In genomic region chr11:71674319-71674718, GRCm38 (mm10) we compare ENCODE assay signal across 8 mouse cellular contexts.
DNase-seq lines count a peak whose midpoint lies in the region; ATAC-seq and TF ChIP-seq lines count a peak whose summit lies in the region.

No protein-coding gene starts in this region.

- no peak for TF ChIP-seq POLR2A in CH12.LX (IDR thresholded peaks at IDR 0.05; ENCODE audit: low read depth, low read length)

- in situ Hi-C loops in CH12.LX (cut with MboI; ENCODE audit: low pct_ligation_motif_present, low pct_unique_long_range_greater_than_20kb, low sequenced_read_pairs) = loop anchor here (10.0 kb wide), 1 partner anchor 350 kb away; no protein-coding TSS in a partner anchor

- no peaks in the 10 kb centered on the region; the same call in 1 of the 2 replicates for H3K4me1 ChIP-seq in forebrain, embryonic 12.5 days
- H3K4me1 ChIP-seq in forebrain, embryonic 13.5 days = peaks cover 5% of the 10 kb centered on the region; the same call in 1 of the 2 replicates
- no peaks in the 10 kb centered on the region for H3K4me1 ChIP-seq in CH12.LX (ENCODE audit: control insufficient read depth in 1 of 2, insufficient read depth in 2 of 2)
- peaks cover 3% of the 10 kb centered on the region; the same call in 1 of the 2 replicates for H3K4me1 ChIP-seq in midbrain, embryonic 12.5 days

- H3K9ac ChIP-seq in forebrain, embryonic 12.5 days = no peak overlapping the region
- no peak overlapping the region for H3K9ac ChIP-seq in forebrain, embryonic 13.5 days
- H3K9ac ChIP-seq in CH12.LX (ENCODE audit: insufficient read depth, low read depth) = no peak overlapping the region
- H3K9ac ChIP-seq in midbrain, embryonic 12.5 days (replicated peaks) = no peak overlapping the region

- no peak for TF ChIP-seq EP300 in CH12.LX (IDR thresholded peaks at IDR 0.05; ENCODE audit: low read length)

- no peaks in the 10 kb centered on the region for H3K27me3 ChIP-seq in forebrain, embryonic 12.5 days
- no peaks in the 10 kb centered on the region for H3K27me3 ChIP-seq in forebrain, embryonic 13.5 days
- peaks cover 91% of the 10 kb centered on the region for H3K27me3 ChIP-seq in CH12.LX (replicated peaks)
- 0 out of 2 replicates have a peak, but pooled peaks cover 5% of the 10 kb centered on the region for H3K27me3 ChIP-seq in midbrain, embryonic 12.5 days

- ATAC-seq in forebrain, embryonic 12.5 days (ENCODE audit: low FRiP score) = 0 out of 2 replicates have a peak, but pooled peaks have one; percentile 71
- no peak for ATAC-seq in forebrain, embryonic 13.5 days
- peak; percentile 65; the same call in 1 of the 2 replicates for ATAC-seq in midbrain, embryonic 12.5 days (ENCODE audit: low FRiP score, low read depth)

- H3K36me3 ChIP-seq in forebrain, embryonic 12.5 days (replicated peaks) = no peaks in the 10 kb centered on the region
- no peaks in the 10 kb centered on the region for H3K36me3 ChIP-seq in forebrain, embryonic 13.5 days (ENCODE audit: poor library complexity, severe bottlenecking)
- H3K36me3 ChIP-seq in CH12.LX (replicated peaks in 1 of 2; ENCODE audit: control insufficient read depth in 1 of 2, insufficient read depth in 1 of 2, low read length in 1 of 2) = no peaks in the 10 kb centered on the region
- no peaks in the 10 kb centered on the region for H3K36me3 ChIP-seq in midbrain, embryonic 12.5 days

- H3K27ac ChIP-seq in forebrain, embryonic 12.5 days = no peak overlapping the region
- no peak overlapping the region for H3K27ac ChIP-seq in forebrain, embryonic 13.5 days
- no peak overlapping the region for H3K27ac ChIP-seq in CH12.LX (ENCODE audit: insufficient read depth, low read depth)
- no peak overlapping the region for H3K27ac ChIP-seq in midbrain, embryonic 12.5 days (replicated peaks)

- H3K9me3 ChIP-seq in forebrain, embryonic 12.5 days = no peaks in the 10 kb centered on the region
- H3K9me3 ChIP-seq in forebrain, embryonic 13.5 days (replicated peaks) = no peaks in the 10 kb centered on the region; the same call in 1 of the 2 replicates
- H3K9me3 ChIP-seq in CH12.LX (replicated peaks; ENCODE audit: low read length) = peaks cover 3% of the 10 kb centered on the region
- no peaks in the 10 kb centered on the region for H3K9me3 ChIP-seq in midbrain, embryonic 12.5 days

- TF ChIP-seq RAD21 in CH12.LX (IDR thresholded peaks at IDR 0.05; ENCODE audit: low read depth, low read length) = peak; percentile 81

- H3K79me2 ChIP-seq in CH12.LX (replicated peaks; ENCODE audit: control insufficient read depth, extremely low read depth, insufficient read depth, poor library complexity, severe bottlenecking) = no peaks in the 10 kb centered on the region

- DNase-seq in CH12.LX (ENCODE audit: extremely low read depth) = peak; percentile 58
- DNase-seq in cerebellum, adult 18-20 months = peak; percentile 62 to 70
- DNase-seq in gastrocnemius, postnatal 4 days (ENCODE audit: low spot score in 2 of 2) = peak; percentile 35 to 62
- DNase-seq in layer of hippocampus, postnatal 25 days (ENCODE audit: extremely low spot score in 1 of 2, low spot score in 1 of 2) = peak; percentile 71 to 87
- DNase-seq in thymus, postnatal 10 days (ENCODE audit: low spot score in 2 of 2) = peak; percentile 62 to 88

- 37% methylated on average over 5 of the region's 5 CpGs for WGBS in forebrain, embryonic 12.5 days
- 45% methylated on average over 5 of the region's 5 CpGs for WGBS in forebrain, embryonic 13.5 days
- 45% methylated on average over 5 of the region's 5 CpGs for WGBS in midbrain, embryonic 12.5 days

- no peak overlapping the region for H3K4me3 ChIP-seq in forebrain, embryonic 12.5 days (replicated peaks)
- no peak overlapping the region for H3K4me3 ChIP-seq in forebrain, embryonic 13.5 days
- no peak overlapping the region for H3K4me3 ChIP-seq in CH12.LX (replicated peaks in 1 of 3; ENCODE audit: low read depth in 2 of 3, low read length in 2 of 3, poor library complexity in 1 of 3)
- H3K4me3 ChIP-seq in midbrain, embryonic 12.5 days = no peak overlapping the region

- no peak overlapping the region for H3K4me2 ChIP-seq in forebrain, embryonic 12.5 days
- H3K4me2 ChIP-seq in forebrain, embryonic 13.5 days = no peak overlapping the region
- no peak overlapping the region for H3K4me2 ChIP-seq in CH12.LX (ENCODE audit: insufficient read depth, low read depth, poor library complexity, severe bottlenecking)
- H3K4me2 ChIP-seq in midbrain, embryonic 12.5 days (replicated peaks) = no peak overlapping the region

- dilution Hi-C loops in CH12.LX (cut with MboI; ENCODE audit: extremely low pct_ligation_motif_present, extremely low pct_unique_long_range_greater_than_20kb, low sequenced_read_pairs) = no loop called here

- peak; percentile 82 to 84 for TF ChIP-seq CTCF in CH12.LX (conservative IDR thresholded peaks at IDR 0.05 in 1 of 2, IDR thresholded peaks at IDR 0.05 in 1 of 2; ENCODE audit: low read depth in 2 of 2, low read length in 2 of 2)

TF ChIP-seq in CH12.LX, 34 proteins besides CTCF, POLR2A, EP300 and RAD21:
- TF ChIP-seq ZC3H11A (IDR thresholded peaks at IDR 0.05; ENCODE audit: low read depth, low read length) = peak; percentile 6; the same call in 1 of the 2 replicates
- no peak for TF ChIP-seq UBTF (IDR thresholded peaks at IDR 0.05; ENCODE audit: low read depth, low read length)
- no peak for TF ChIP-seq PAX5 (IDR thresholded peaks at IDR 0.05; ENCODE audit: low read length)
- TF ChIP-seq MXI1 (IDR thresholded peaks at IDR 0.05; ENCODE audit: low read depth, low read length) = no peak
- no peak for TF ChIP-seq JUN (IDR thresholded peaks at IDR 0.05; ENCODE audit: insufficient read depth, low read depth, low read length)
- no peak for TF ChIP-seq JUND (conservative IDR thresholded peaks at IDR 0.05; ENCODE audit: low read depth, low read length)
- TF ChIP-seq BHLHE40 (IDR thresholded peaks at IDR 0.05; ENCODE audit: low read depth, low read length) = no peak
- no peak for TF ChIP-seq ETS1 (conservative IDR thresholded peaks at IDR 0.05; ENCODE audit: low read depth, low read length)
- no peak for TF ChIP-seq E2F4 (IDR thresholded peaks at IDR 0.05; ENCODE audit: insufficient replicate concordance, low read depth, low read length)
- TF ChIP-seq IRF4 (IDR thresholded peaks at IDR 0.05; ENCODE audit: low read depth, low read length) = no peak
- TF ChIP-seq SMC3 (IDR thresholded peaks at IDR 0.05; ENCODE audit: low read depth, low read length) = peak; percentile 72
- no peak for TF ChIP-seq NRF1 (IDR thresholded peaks at IDR 0.05; ENCODE audit: low read depth, low read length)
- no peak for TF ChIP-seq HCFC1 (IDR thresholded peaks at IDR 0.05; ENCODE audit: low read depth, low read length)
- no peak for TF ChIP-seq ZNF384 (IDR thresholded peaks at IDR 0.05; ENCODE audit: low read depth, low read length)
- no peak for TF ChIP-seq ZMIZ1 (IDR thresholded peaks at IDR 0.05; ENCODE audit: low read depth, low read length)
- TF ChIP-seq SIN3A (IDR thresholded peaks at IDR 0.05; ENCODE audit: low read length) = no peak
- no peak for TF ChIP-seq TCF12 (IDR thresholded peaks at IDR 0.05; ENCODE audit: low read depth, low read length)
